Mouse (Mus musculus) hindbrain, postnatal 0 days (tissue): ENCODE results near the gene Dusp16. TPM values are rescaled to one million over a fixed set of nuclear protein-coding genes. Genes with fewer than 3 reads are reported as not detected.

Source experiments
- ATAC-seq: fragments of 200-750 bp; cut with Nextera tagmentation; 2 replicates; pipeline ENCODE4 v1.8.0; 2017; ENCODE audit warnings: mild to moderate bottlenecking, moderate TSS enrichment, moderate library complexity
- DNase-seq: peaks from one replicate; pipeline ENCODE4 v3.0.0-alpha.2; 2015; ENCODE audit warnings: low spot score
- H3K27ac ChIP-seq: fragments of 300-500 bp; sonication (generic); 2 replicates; pipeline ENCODE4 v1.5.1; 2014; ENCODE audit warnings: mild to moderate bottlenecking
- H3K27me3 ChIP-seq: fragments of 300-500 bp; sonication (generic); 2 replicates; pipeline ENCODE4 v1.6.1; 2014; ENCODE audit warnings: low read length, mixed read lengths; ENCODE audit not compliant: insufficient read depth
- H3K36me3 ChIP-seq: fragments of 300-500 bp; sonication (generic); 2 replicates; pipeline ENCODE4 v1.6.1; 2014; ENCODE audit warnings: low read length, mixed read lengths; ENCODE audit not compliant: insufficient read depth
- H3K4me1 ChIP-seq: fragments of 300-500 bp; sonication (generic); 2 replicates; pipeline ENCODE4 v1.6.1; 2014; ENCODE audit warnings: antibody characterized with exemption, low read length, mixed read lengths; ENCODE audit not compliant: insufficient read depth
- H3K4me2 ChIP-seq: fragments of 300-500 bp; sonication (generic); 2 replicates; pipeline ENCODE4 v1.6.1; 2014; ENCODE audit warnings: low read depth, mild to moderate bottlenecking, low read length, moderate library complexity, mixed read lengths
- H3K4me3 ChIP-seq: fragments of 300-500 bp; sonication (generic); 2 replicates; pipeline ENCODE4 v1.5.1; 2014; ENCODE audit warnings: low read length
- H3K9ac ChIP-seq: fragments of 300-500 bp; sonication (generic); replicated peaks from 2 replicates; pipeline ENCODE4 v1.6.1; 2014; ENCODE audit warnings: mild to moderate bottlenecking, low read length, moderate library complexity, mixed read lengths
- H3K9me3 ChIP-seq: fragments of 300-500 bp; sonication (generic); 2 replicates; pipeline ENCODE4 v1.6.1; 2016; ENCODE audit warnings: low read length, mixed read lengths
- CTCF ChIP-seq: IDR thresholded peaks from 2 replicates; pipeline ENCODE4 v1.5.1; 2016; ENCODE audit warnings: antibody characterized with exemption, control low read depth, low read depth
- WGBS: fragments of 180-500 bp; shearing (Covaris S2); extraction: QIAGEN DNeasy Blood & Tissue Kit; methylation state at CpG from one replicate; pipeline ENCODE4 v1.1.7; 2014; 5-methylcytosine and 5-hydroxymethylcytosine counted together
- polyA plus RNA-seq: library from polyadenylated mRNA; unstranded; fragments of >200 nt; fragmentation: Nextera tagmentation; extraction: Ambion mirVana; gene quantifications from 2 replicates; pipeline ENCODE4 v1.2.1, GENCODE M21; 2015
- total RNA-seq: library from RNA; depleted of rRNA; stranded (reverse); fragments of >200 nt; gene quantifications from 2 replicates; pipeline ENCODE4 v1.2.3, GENCODE M21; 2014

Dusp16 gene
- total and polyA plus RNA-seq, 2 experiments from 2014 or later, result 4.1 to 7.8 TPM

- whole genome bisulfite sequencing, result 91% methylated on average over 11 of the region's 11 CpGs
- Histone ChIP-seq H3K4me2 (no peak overlapping the region), H3K36me3 (no peaks in the 10 kb centered on the region), H3K27ac (no peak overlapping the region), H3K9me3 (no peaks in the 10 kb centered on the region), H3K4me1 (no peaks in the 10 kb centered on the region), H3K4me3 (no peak overlapping the region), H3K9ac (no peak overlapping the region), H3K27me3 (no peaks in the 10 kb centered on the region)
- TF ChIP-seq CTCF, result no peak
- ATAC-seq, result no peak
- no peak for DNase-seq
Measured at GRCm38 (mm10) chr6:134753858-134754257, 38.6 kb downstream of the Dusp16 start.

GRCm38 (mm10) chr6:134753412-134753811 lies 39.0 kb downstream of the Dusp16 start:
- no peaks in the 10 kb centered on the region for H3K27me3 ChIP-seq
- no peak for TF ChIP-seq CTCF
- no peak for ATAC-seq
- 96% methylated on average over 4 of the region's 4 CpGs for WGBS
- H3K36me3 ChIP-seq, result no peaks in the 10 kb centered on the region
- H3K9me3 ChIP-seq, result no peaks in the 10 kb centered on the region
- no peak overlapping the region for H3K4me2 ChIP-seq
- no peak overlapping the region for H3K9ac ChIP-seq
- no peak overlapping the region for H3K4me3 ChIP-seq
- DNase-seq, result no peak
- no peaks in the 10 kb centered on the region for H3K4me1 ChIP-seq
- H3K27ac ChIP-seq, result no peak overlapping the region

DNA sequence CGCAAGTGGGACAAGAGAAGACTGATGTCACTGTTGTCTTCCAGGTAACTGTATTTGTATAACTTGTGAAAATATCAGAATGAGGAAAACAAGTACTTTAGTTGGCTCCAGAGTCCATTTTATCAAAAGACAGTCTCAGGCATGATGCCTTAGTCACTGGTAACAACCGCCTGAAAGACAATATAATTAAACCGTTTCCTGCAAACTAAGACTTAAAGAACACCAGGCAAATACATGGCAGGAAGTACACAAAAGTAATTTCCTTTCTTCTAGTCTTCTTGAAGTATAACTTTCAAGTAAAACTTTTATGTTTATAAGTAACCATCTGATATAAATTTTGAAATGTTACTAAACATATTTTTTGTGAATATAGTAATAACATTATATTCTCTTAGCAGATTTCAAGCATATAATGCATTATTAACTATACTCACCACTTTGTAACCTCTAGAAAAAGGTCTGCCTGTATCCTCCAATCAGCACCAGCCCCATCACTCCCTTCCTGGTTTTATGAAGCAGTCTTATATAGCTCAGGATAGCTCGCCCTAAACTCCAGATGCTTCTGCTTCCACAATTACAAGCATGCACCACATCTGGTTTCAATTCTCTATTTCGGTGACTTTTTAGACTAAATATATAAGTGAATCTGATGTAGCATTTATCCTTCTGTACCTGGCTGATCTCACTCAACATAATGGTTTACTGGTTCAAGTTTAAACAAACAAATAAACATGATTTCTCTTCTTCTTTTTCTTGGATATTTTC lies 40.4 kb downstream of the Dusp16 start:
- Histone ChIP-seq H3K27me3 (no peaks in the 10 kb centered on the region), H3K36me3 (no peaks in the 10 kb centered on the region), H3K4me2 (no peak overlapping the region), H3K27ac (no peak overlapping the region), H3K4me1 (no peaks in the 10 kb centered on the region), H3K9ac (no peak overlapping the region), H3K4me3 (no peak overlapping the region), H3K9me3 (no peaks in the 10 kb centered on the region)
- 89% methylated on average over 5 of the region's 5 CpGs for WGBS
- ATAC-seq (no peak), DNase-seq (no peak)
- no peak for TF ChIP-seq CTCF

GRCm38 (mm10) chr6:134751087-134751486 lies 41.3 kb downstream of the Dusp16 start:
- H3K4me3 ChIP-seq, result no peak overlapping the region
- H3K4me2 ChIP-seq, result no peak overlapping the region
- H3K36me3 ChIP-seq, result no peaks in the 10 kb centered on the region
- no peak overlapping the region for H3K9ac ChIP-seq
- WGBS, result 95% methylated on average over 4 of the region's 4 CpGs
- ATAC-seq (no peak), DNase-seq (no peak)
- H3K27me3 ChIP-seq, result no peaks in the 10 kb centered on the region
- no peak overlapping the region for H3K27ac ChIP-seq
- H3K9me3 ChIP-seq, result no peaks in the 10 kb centered on the region
- H3K4me1 ChIP-seq, result no peaks in the 10 kb centered on the region
- TF ChIP-seq CTCF, result no peak

- no peak overlapping the region for H3K27ac ChIP-seq
- DNase-seq (no peak), ATAC-seq (no peak)
- H3K4me2 ChIP-seq, result no peak overlapping the region
- no peaks in the 10 kb centered on the region for H3K36me3 ChIP-seq
- no peak for TF ChIP-seq CTCF
- H3K9me3 ChIP-seq, result no peaks in the 10 kb centered on the region
- no peaks in the 10 kb centered on the region for H3K27me3 ChIP-seq
- H3K4me1 ChIP-seq, result no peaks in the 10 kb centered on the region
- 93% methylated on average over 3 of the region's 3 CpGs for WGBS
- no peak overlapping the region for H3K9ac ChIP-seq
- H3K4me3 ChIP-seq, result no peak overlapping the region
Measured at GRCm38 (mm10) chr6:134748126-134748525, 44.3 kb downstream of the Dusp16 start.

- Histone ChIP-seq H3K36me3 (no peaks in the 10 kb centered on the region), H3K4me3 (no peak overlapping the region), H3K9ac (no peak overlapping the region), H3K4me1 (no peaks in the 10 kb centered on the region), H3K4me2 (no peak overlapping the region), H3K9me3 (no peaks in the 10 kb centered on the region), H3K27ac (no peak overlapping the region), H3K27me3 (no peaks in the 10 kb centered on the region)
- TF ChIP-seq CTCF, result no peak
- WGBS, result 97% methylated on average over 7 of the region's 7 CpGs
- no peak for DNase-seq
- ATAC-seq, result no peak
Measured at GRCm38 (mm10) chr6:134745876-134746275, 46.5 kb downstream of the Dusp16 start.

GRCm38 (mm10) chr6:134743568-134743967 lies 48.9 kb downstream of the Dusp16 start:
- H3K9me3 ChIP-seq, result no peaks in the 10 kb centered on the region
- TF ChIP-seq CTCF, result no peak
- DNase-seq (no peak), ATAC-seq (no peak)
- no peak overlapping the region for H3K4me3 ChIP-seq
- no peaks in the 10 kb centered on the region for H3K4me1 ChIP-seq
- no peak overlapping the region for H3K4me2 ChIP-seq
- no peak overlapping the region for H3K9ac ChIP-seq
- H3K36me3 ChIP-seq, result no peaks in the 10 kb centered on the region; the same call in 1 of the 2 replicates
- no peak overlapping the region for H3K27ac ChIP-seq
- H3K27me3 ChIP-seq, result no peaks in the 10 kb centered on the region
